Mouse (Mus musculus): Measurements from ENCODE around the gene Pcsk5.

The Pcsk5 gene

GRCm38 (mm10) chr19:17574564-17574963 lies 262.9 kb downstream of the Pcsk5 start:
- DNase-seq (ENCODE audit: extremely low spot score) = no peak

- DNase-seq (ENCODE audit: extremely low spot score) = no peak
Measured at GRCm38 (mm10) chr19:17572315-17572714, 265.1 kb downstream of the Pcsk5 start.

DNA sequence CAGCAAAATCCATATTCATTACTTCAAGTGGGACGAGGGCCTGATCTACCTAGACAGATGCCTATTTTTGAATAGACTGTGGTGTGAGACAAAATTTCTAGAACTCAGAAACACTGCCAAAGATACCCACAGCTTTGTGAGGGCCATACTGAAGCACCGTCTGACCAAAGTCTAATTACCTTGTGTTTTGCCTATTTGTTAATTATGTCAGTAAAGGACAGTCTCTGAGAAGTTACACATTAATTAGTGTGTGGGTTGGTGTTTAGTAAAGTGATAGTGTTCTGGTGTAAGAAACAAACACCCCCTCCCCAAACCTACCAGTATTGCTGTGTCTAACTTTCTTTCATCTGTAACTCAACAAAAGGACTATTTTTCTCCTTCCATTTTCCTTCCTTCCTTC lies 266.5 kb downstream of the Pcsk5 start:
- no peak for DNase-seq (ENCODE audit: extremely low spot score)

GRCm38 (mm10) chr19:17567264-17567663 lies 270.2 kb downstream of the Pcsk5 start:
- no peak for DNase-seq (ENCODE audit: extremely low spot score)

DNA sequence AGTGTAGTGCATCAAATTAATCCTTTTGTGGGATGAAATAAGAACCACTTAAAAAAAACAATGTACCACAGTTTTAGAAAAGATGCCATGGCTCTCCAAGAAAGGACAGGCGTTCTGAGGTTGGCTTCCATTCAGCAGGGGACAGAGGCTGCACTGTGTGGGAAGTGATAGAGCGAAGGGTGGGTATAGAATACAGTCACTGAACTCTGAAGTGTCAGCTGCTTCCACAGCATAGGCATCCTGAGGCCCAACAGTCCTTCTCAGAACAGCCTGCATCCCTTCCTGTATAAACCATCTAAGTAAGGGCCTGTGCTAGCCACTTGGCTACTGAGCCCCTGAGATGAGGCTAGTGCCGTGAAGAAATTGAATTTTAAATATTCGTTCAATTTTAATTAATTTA lies 271.3 kb downstream of the Pcsk5 start:
- DNase-seq (ENCODE audit: extremely low spot score) = no peak

GRCm38 (mm10) chr19:17558764-17559163 lies 278.7 kb downstream of the Pcsk5 start:
- no peak for DNase-seq (ENCODE audit: extremely low spot score)

DNA sequence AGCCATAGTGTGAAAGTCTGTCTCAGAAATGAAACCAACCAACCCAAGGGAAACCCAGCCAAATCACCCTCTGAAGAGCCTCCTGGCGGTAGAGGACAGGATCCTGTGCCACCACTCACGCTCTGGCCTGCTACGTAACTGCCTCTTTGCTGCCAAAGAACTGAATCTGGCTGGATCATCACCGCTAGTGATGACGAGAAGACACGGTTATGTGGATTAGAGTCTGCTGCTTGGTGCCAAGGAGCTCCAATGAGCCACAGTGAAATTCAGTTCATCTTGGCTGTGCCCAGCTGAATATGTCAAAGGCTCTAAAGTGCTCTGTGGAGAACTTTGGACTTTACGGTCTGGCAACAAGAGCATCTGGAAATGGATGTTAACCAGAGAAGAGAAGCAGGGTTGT lies 282.3 kb downstream of the Pcsk5 start:
- no peak for DNase-seq (ENCODE audit: extremely low spot score)

- DNase-seq (ENCODE audit: extremely low spot score) = no peak
Measured at GRCm38 (mm10) chr19:17554571-17554970, 282.9 kb downstream of the Pcsk5 start.

- no peak for DNase-seq (ENCODE audit: extremely low spot score)
Measured at GRCm38 (mm10) chr19:17553396-17554100, 283.9 kb downstream of the Pcsk5 start.

GRCm38 (mm10) chr19:17528746-17529532 lies 308.5 kb downstream of the Pcsk5 start:
- DNase-seq (ENCODE audit: extremely low spot score) = no peak

DNA sequence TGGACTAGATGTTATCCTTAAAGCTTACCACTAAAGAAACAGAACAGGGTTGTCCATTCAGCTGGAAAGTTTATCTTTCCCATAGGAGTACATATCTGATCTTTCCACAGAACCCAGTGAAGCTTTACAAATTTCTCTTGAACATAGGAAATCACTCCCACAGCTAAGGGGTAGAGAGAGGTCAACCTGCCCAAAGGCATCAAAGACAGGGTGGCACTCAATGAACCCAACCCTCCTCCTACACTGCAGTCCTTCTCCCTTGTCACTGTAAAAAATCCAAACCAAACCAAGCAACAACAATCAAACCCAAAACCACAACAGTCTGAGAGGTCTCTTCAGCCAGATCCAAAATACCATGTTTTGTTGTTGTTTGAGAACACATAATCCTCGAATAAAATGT lies 311.9 kb downstream of the Pcsk5 start:
- DNase-seq (ENCODE audit: extremely low spot score) = no peak

DNA sequence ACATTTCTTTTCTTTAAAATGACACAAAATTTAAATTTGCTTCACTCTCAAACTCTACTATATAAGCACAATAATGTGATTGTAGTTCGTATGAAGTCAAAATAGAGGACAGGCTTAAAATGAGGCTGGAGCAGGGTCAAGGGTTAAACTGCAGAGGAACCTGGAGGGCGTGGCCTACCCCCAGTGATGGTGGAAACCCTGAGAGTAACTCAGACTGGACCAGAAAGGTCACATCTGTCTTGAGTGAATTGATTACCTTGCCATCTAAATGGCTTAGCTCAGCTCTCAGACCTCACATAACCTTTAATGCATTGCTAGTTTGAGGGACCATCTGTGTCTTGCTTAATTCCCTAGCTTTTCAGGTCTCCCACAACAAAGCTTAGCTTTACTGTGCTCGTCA lies 323.0 kb downstream of the Pcsk5 start:
- DNase-seq (ENCODE audit: extremely low spot score) = no peak

GRCm38 (mm10) chr19:17511283-17511682 lies 326.1 kb downstream of the Pcsk5 start:
- no peak for DNase-seq (ENCODE audit: extremely low spot score)

- DNase-seq (ENCODE audit: extremely low spot score) = no peak
Measured at GRCm38 (mm10) chr19:17504212-17504611, 333.2 kb downstream of the Pcsk5 start.

- no peak for DNase-seq (ENCODE audit: extremely low spot score)
Measured at GRCm38 (mm10) chr19:17498586-17499235, 338.7 kb downstream of the Pcsk5 start.

DNA sequence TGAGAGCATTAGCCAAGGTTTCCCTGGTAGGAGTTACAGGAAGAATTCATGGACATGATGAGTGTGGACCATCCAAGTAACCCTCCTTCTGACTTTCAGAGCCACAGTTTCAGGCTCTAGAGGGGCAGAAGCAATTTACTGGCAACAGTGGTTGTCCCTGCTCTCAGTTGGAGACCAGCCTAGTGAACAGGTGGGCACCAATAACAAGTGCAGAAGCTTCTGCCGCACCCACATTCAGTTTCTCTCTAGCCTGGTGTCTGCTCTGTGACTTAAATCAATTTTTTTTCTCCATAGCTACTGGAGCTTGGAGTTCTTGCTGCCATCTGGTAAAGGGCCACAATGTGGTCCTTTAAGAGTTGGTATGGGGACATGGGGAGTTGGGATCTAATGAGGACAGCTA lies 341.3 kb downstream of the Pcsk5 start:
- no peak for DNase-seq (ENCODE audit: extremely low spot score)

DNA sequence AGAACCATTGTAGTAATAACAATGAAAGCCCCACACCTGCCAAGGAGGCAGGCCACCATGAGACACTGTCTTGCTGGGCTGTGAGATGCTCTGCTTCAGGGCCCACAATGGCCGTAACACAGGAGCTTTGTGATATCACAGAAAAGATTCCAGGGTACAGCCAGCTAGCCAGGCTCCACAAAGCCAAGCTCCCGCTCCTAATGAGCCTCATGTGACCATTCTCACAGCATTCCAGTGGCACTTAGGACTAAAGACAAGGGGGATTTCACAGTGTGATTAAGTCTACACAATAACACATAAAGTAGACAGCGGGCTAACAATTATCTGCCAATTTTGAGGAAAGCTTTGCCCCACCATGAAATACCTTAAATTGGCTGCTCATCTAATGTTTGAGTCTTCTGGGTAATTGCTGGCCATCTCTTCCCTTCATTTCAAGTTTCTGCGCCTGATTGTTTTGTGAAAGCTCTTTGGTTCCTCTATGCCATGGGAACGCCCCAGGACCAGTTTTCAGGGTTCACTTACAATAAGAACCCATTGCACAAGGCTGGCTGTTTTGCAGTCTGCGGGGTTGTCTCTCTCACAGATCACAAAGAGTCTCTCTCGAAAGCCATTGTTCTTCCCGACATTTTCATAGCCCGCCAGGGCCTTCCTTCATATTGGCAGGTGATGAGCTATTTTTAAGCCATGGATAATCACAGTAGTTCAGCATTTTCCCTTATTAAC lies 345.4 kb downstream of the Pcsk5 start:
- DNase-seq (ENCODE audit: extremely low spot score) = no peak

- DNase-seq (ENCODE audit: extremely low spot score) = no peak
Measured at GRCm38 (mm10) chr19:17491322-17491721, 346.1 kb downstream of the Pcsk5 start.

GRCm38 (mm10) chr19:17489866-17490141 lies 347.6 kb downstream of the Pcsk5 start:
- DNase-seq (ENCODE audit: extremely low spot score) = no peak

DNA sequence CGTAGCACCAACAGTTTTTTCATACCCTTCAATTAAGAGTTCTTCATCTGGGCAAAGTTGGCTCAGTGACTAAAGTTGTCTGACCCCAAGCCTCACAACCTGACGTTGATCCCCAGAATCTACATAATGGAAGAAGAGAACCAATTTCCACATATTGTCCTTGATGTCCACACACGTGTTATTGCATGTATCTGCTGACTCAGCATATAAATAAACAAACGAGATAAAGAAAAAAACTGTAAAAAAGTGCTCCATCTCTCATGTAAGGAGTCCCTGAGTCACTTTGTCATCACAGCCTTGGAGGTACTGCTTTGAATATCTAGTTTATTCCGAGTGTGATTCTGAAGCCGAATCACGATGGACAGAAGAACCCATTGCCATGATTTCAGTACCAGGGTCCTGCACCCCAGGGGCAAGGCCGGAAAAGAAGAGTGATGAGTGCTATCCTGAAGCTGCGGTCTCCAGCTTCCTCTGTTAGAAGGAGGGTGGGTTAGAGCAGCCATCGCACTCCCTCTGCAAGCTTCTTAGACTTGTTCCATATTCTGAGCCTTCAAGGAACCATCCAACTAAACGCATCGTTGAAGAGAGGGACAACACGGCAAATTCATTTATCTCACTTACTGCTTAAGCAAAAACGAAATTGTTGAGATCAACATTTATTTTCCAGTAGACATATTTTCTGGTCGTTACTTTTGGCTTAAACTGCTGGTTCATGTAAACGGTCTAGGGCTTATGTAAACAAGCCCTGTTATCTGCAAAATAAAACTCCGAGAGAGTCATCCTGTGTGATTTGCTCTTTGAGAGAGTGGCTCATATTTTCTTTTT lies 348.2 kb downstream of the Pcsk5 start:
- DNase-seq (ENCODE audit: extremely low spot score) = no peak

DNA sequence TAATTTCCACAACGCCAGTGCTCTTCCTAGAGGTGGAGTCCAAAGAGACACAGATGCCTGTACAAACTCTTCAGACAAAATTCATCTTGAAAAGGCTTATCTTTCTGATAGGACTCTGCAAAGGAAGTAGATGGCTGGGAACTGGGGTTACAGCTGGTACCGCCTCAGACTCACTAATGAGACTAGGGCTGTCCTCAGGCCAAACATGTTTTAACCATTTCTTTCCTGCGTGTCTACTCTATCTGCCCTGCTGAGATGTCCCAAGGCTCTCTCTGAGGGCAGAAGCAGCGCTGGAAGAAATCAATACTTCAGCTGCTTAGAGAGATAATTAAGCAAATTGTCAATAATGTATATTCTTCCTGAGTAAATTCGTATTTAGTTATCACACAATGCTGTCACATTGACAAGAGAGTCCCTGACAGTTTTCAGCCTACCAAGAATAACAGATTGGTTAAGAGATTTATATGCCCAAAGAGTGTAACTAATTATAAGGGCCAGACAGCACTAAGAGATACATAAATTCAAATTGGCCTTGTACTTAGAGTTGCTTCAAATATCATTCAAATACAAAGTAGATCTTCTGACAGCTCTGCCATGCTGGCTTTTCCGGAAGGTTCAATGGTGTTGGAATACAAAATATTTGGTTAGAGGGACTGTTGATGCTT lies 355.2 kb downstream of the Pcsk5 start:
- no peak for DNase-seq (ENCODE audit: extremely low spot score)

All from embryo, embryonic 9.5 days (tissue).